Mouse (Mus musculus) ovary, adult 18-20 months (tissue): ENCODE results near the gene Bpi.

ENCODE experiments used
- DNase-seq: peaks from one replicate; pipeline ENCODE4 v3.0.0; 2022; ENCODE audit warnings: low spot score, mixed read lengths

Bpi gene

GRCm38 (mm10) chr2:158258005-158258418, at the start of gene Bpi:
TSS of gene Bpi (plus strand) at chr2:158258094.
- no peak for DNase-seq

GRCm38 (mm10) chr2:158209776-158210175, 48.1 kb upstream of the Bpi start:
- DNase-seq = no peak

GRCm38 (mm10) chr2:158210503-158210902, 47.4 kb upstream of the Bpi start:
- DNase-seq = no peak

- no peak for DNase-seq
Measured at GRCm38 (mm10) chr2:158210958-158211357, 46.9 kb upstream of the Bpi start.

- DNase-seq = no peak
Measured at GRCm38 (mm10) chr2:158211764-158212471, 46.0 kb upstream of the Bpi start.

- DNase-seq = peak; percentile 31
Measured at GRCm38 (mm10) chr2:158215283-158216117, 42.4 kb upstream of the Bpi start.

GRCm38 (mm10) chr2:158216510-158216909, 41.4 kb upstream of the Bpi start:
- no peak for DNase-seq

GRCm38 (mm10) chr2:158219562-158219961, 38.3 kb upstream of the Bpi start:
- DNase-seq = no peak

GRCm38 (mm10) chr2:158221446-158222084, 36.3 kb upstream of the Bpi start:
- DNase-seq = no peak

- DNase-seq = no peak
Measured at GRCm38 (mm10) chr2:158222664-158223063, 35.2 kb upstream of the Bpi start.

- no peak for DNase-seq
Measured at GRCm38 (mm10) chr2:158223497-158223896, 34.4 kb upstream of the Bpi start.

- DNase-seq = peak; percentile 24
Measured at GRCm38 (mm10) chr2:158225301-158225700, 32.6 kb upstream of the Bpi start.

- DNase-seq = no peak
Measured at GRCm38 (mm10) chr2:158228670-158229502, 29.0 kb upstream of the Bpi start, which contains the start of gene D630003M21Rik. TSS of gene D630003M21Rik (minus strand) at chr2:158229222.

- no peak for DNase-seq
Measured at GRCm38 (mm10) chr2:158229503-158229892, 28.4 kb upstream of the Bpi start.

- no peak for DNase-seq
Measured at GRCm38 (mm10) chr2:158230617-158231016, 27.3 kb upstream of the Bpi start.

- no peak for DNase-seq
Measured at GRCm38 (mm10) chr2:158231071-158231470, 26.8 kb upstream of the Bpi start.

- no peak for DNase-seq
Measured at GRCm38 (mm10) chr2:158232414-158232813, 25.5 kb upstream of the Bpi start.

GRCm38 (mm10) chr2:158233106-158233505, 24.8 kb upstream of the Bpi start:
- no peak for DNase-seq

GRCm38 (mm10) chr2:158236698-158237097, 21.2 kb upstream of the Bpi start:
- no peak for DNase-seq

- no peak for DNase-seq
Measured at GRCm38 (mm10) chr2:158238101-158238500, 19.8 kb upstream of the Bpi start.

GRCm38 (mm10) chr2:158241126-158241738, 16.7 kb upstream of the Bpi start:
- DNase-seq = no peak
